In the genomic region with DNA sequence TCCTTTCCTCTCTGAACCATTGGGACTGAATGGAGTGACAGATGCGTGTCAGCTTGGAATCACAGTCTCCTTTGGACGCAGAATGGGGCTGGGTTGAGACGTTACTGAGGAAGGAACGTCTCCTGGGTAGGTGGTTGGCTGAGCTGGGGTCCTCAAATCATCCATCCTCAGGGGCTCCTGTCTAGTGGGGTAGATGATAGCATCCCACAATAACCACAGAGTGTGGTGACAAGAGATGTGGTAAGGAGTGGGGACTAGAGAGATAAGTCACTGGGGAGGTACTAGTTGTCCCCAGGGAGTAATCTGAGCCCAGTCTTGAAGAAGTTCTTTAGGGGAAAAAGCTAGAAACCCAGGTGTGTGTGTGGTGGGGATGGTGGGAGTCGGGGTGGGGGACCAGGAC, we compare ENCODE assay signal across 25 mouse cellular contexts. TPM values are rescaled to one million over a fixed set of nuclear protein-coding genes. Genes with fewer than 3 reads are reported as not detected.
DNase-seq lines count a peak whose midpoint lies in the region; ATAC-seq and TF ChIP-seq lines count a peak whose summit lies in the region.
"Had no signal": no experiment of that assay in that cellular context is flagged by ENCODE, and none has a peak within 500 bp of the region (broad histone marks: within the 10 kb centered on the region; RNA-seq: fewer than 3 reads in every experiment).

No protein-coding gene starts in this region.

- H3K36me3 ChIP-seq in heart, embryonic 10.5 days = no peaks in the 10 kb centered on the region
- H3K36me3 ChIP-seq in heart, adult 2 months (ENCODE audit: control insufficient read depth, insufficient read depth, low read length) = no peaks in the 10 kb centered on the region
- no peaks in the 10 kb centered on the region for H3K36me3 ChIP-seq in MEL (ENCODE audit: control insufficient read depth in 1 of 2, insufficient read depth in 2 of 2, low read length in 2 of 2)
- peaks cover 7% of the 10 kb centered on the region; the same call in 1 of the 2 replicates for H3K36me3 ChIP-seq in liver, embryonic 12.5 days
- no peaks in the 10 kb centered on the region for H3K36me3 ChIP-seq in liver, postnatal 0 days (replicated peaks; ENCODE audit: insufficient read depth, low read length)
- H3K36me3 ChIP-seq in embryonic facial prominence, embryonic 10.5 days (replicated peaks) = no peaks in the 10 kb centered on the region
- H3K36me3 ChIP-seq: hindbrain, embryonic 12.5 days had no signal

- H3K4me3 ChIP-seq in heart, embryonic 10.5 days = no peak overlapping the region
- H3K4me3 ChIP-seq in heart, adult 2 months = no peak overlapping the region
- no peak overlapping the region for H3K4me3 ChIP-seq in MEL (ENCODE audit: control insufficient read depth in 1 of 2, insufficient read depth in 1 of 2, low read depth in 2 of 2, low read length in 2 of 2)
- no peak overlapping the region for H3K4me3 ChIP-seq in liver, embryonic 12.5 days
- no peak overlapping the region for H3K4me3 ChIP-seq in liver, postnatal 0 days (ENCODE audit: low read depth, low read length)
- H3K4me3 ChIP-seq in embryonic facial prominence, embryonic 10.5 days = no peak overlapping the region
- H3K4me3 ChIP-seq: forebrain, embryonic 13.5 days; gastrocnemius, adult 2 months; hindbrain, embryonic 12.5 days had no signal

- H3K9me3 ChIP-seq in heart, embryonic 10.5 days = no peaks in the 10 kb centered on the region
- H3K9me3 ChIP-seq in MEL (replicated peaks; ENCODE audit: insufficient read depth, low read length) = no peaks in the 10 kb centered on the region
- H3K9me3 ChIP-seq in liver, embryonic 12.5 days (replicated peaks) = no peaks in the 10 kb centered on the region
- no peaks in the 10 kb centered on the region for H3K9me3 ChIP-seq in liver, postnatal 0 days (ENCODE audit: low read length)
- no peaks in the 10 kb centered on the region for H3K9me3 ChIP-seq in embryonic facial prominence, embryonic 10.5 days
- H3K9me3 ChIP-seq: forebrain, embryonic 13.5 days; hindbrain, embryonic 12.5 days had no signal

- DNase-seq in heart, embryonic 10.5 days (ENCODE audit: low spot score) = no peak
- DNase-seq in heart, adult 2 months = no peak
- peak; percentile 60 for DNase-seq in MEL (ENCODE audit: low read depth, low spot score)
- peak; percentile 14 for DNase-seq in liver, postnatal 0 days
- DNase-seq in gastrocnemius, adult 18-20 months (ENCODE audit: low spot score) = no peak
- DNase-seq in left cerebral cortex, adult 9 months (ENCODE audit: low spot score in 2 of 2) = no peak
- DNase-seq in embryonic facial prominence, embryonic 10.5 days (ENCODE audit: low spot score) = no peak
- DNase-seq: adrenal gland, adult 8-10 months; cerebellum, adult 9-10 months; gastrocnemius, adult 2 months; heart, postnatal 36 days; kidney, adult 9 months; kidney, postnatal 10 days; layer of hippocampus, adult 9-11 months; lung, embryonic 14.5 days; lung, postnatal 14 days; spleen, adult 18-20 months; thymus, postnatal 14 days had no signal

- WGBS in heart, embryonic 10.5 days = 73% methylated on average over 5 of the region's 5 CpGs
- WGBS in heart, adult 2 months = 80% methylated on average over 5 of the region's 5 CpGs
- 23% methylated on average over 5 of the region's 5 CpGs for WGBS in liver, embryonic 12.5 days (ENCODE audit: insufficient replicate concordance)
- 52% methylated on average over 5 of the region's 5 CpGs for WGBS in liver, postnatal 0 days (ENCODE audit: insufficient replicate concordance)
- WGBS in embryonic facial prominence, embryonic 10.5 days = 85% methylated on average over 5 of the region's 5 CpGs

- TF ChIP-seq CTCF in heart, adult 2 months (IDR thresholded peaks at IDR 0.05) = no peak
- no peak for TF ChIP-seq CTCF in MEL (IDR thresholded peaks at IDR 0.05 in 2 of 3, conservative IDR thresholded peaks at IDR 0.05 in 1 of 3; ENCODE audit: control insufficient read depth in 1 of 3, insufficient read depth in 1 of 3, low read depth in 2 of 3, low read length in 3 of 3, poor library complexity in 1 of 3, severe bottlenecking in 1 of 3)
- no peak for TF ChIP-seq CTCF in liver, postnatal 0 days (IDR thresholded peaks at IDR 0.05; ENCODE audit: low read depth)

- no peak overlapping the region for H3K9ac ChIP-seq in heart, adult 2 months (ENCODE audit: low read depth, low read length)
- no peak overlapping the region for H3K9ac ChIP-seq in MEL (ENCODE audit: control insufficient read depth, low read depth, low read length, poor library complexity, severe bottlenecking)
- H3K9ac ChIP-seq in liver, embryonic 12.5 days = peak overlapping the region; percentile 61
- H3K9ac ChIP-seq in liver, postnatal 0 days (replicated peaks) = peak overlapping the region; percentile 43
- H3K9ac ChIP-seq: forebrain, embryonic 13.5 days; hindbrain, embryonic 12.5 days; lung, embryonic 14.5 days had no signal

- H3K4me2 ChIP-seq in liver, embryonic 12.5 days = peak overlapping the region; percentile 34
- peak overlapping the region; percentile 35; the same call in 1 of the 2 replicates for H3K4me2 ChIP-seq in liver, postnatal 0 days (ENCODE audit: low read depth, low read length)
- H3K4me2 ChIP-seq: forebrain, embryonic 13.5 days; hindbrain, embryonic 12.5 days; lung, embryonic 14.5 days; midbrain, embryonic 11.5 days had no signal

- H3K27me3 ChIP-seq in heart, embryonic 10.5 days (ENCODE audit: insufficient read depth, poor library complexity, severe bottlenecking) = peaks cover 24% of the 10 kb centered on the region; the same call in 1 of the 2 replicates
- no peaks in the 10 kb centered on the region for H3K27me3 ChIP-seq in heart, adult 2 months (ENCODE audit: control insufficient read depth, insufficient read depth, low read length)
- H3K27me3 ChIP-seq in MEL (ENCODE audit: control insufficient read depth in 1 of 2, insufficient read depth in 2 of 2, low read length in 2 of 2) = peaks cover 1 to 21% of the 10 kb centered on the region in 2 experiments; a peak in 3 of 4 replicates
- peaks cover 28% of the 10 kb centered on the region for H3K27me3 ChIP-seq in liver, embryonic 12.5 days (replicated peaks)
- peaks cover 6% of the 10 kb centered on the region for H3K27me3 ChIP-seq in liver, postnatal 0 days (ENCODE audit: insufficient read depth, low read length)
- peaks cover 24% of the 10 kb centered on the region for H3K27me3 ChIP-seq in embryonic facial prominence, embryonic 10.5 days (replicated peaks; ENCODE audit: low read depth, poor library complexity, severe bottlenecking)
- H3K27me3 ChIP-seq: forebrain, embryonic 13.5 days had no signal

- TF ChIP-seq EP300 in heart, adult 2 months (IDR thresholded peaks at IDR 0.05; ENCODE audit: insufficient read depth, low read depth, low read length) = no peak
- peak in 1 of 2 experiments; percentile 64; a peak in 2 of 4 replicates for TF ChIP-seq EP300 in MEL (IDR thresholded peaks at IDR 0.05; ENCODE audit: low read depth in 1 of 2, low read length in 2 of 2)
- TF ChIP-seq EP300 in liver, postnatal 0 days (IDR thresholded peaks at IDR 0.05; ENCODE audit: low read depth) = peak; percentile 87

- TF ChIP-seq RAD21 in MEL (IDR thresholded peaks at IDR 0.05; ENCODE audit: low read depth, low read length) = no peak

- no peak for ATAC-seq in liver, embryonic 12.5 days
- ATAC-seq in liver, postnatal 0 days = no peak
- ATAC-seq: forebrain, embryonic 13.5 days; intestine, embryonic 16.5 days; midbrain, embryonic 16.5 days had no signal

- H3K79me2 ChIP-seq in heart, adult 2 months (replicated peaks; ENCODE audit: control insufficient read depth, insufficient read depth, low read length) = no peaks in the 10 kb centered on the region
- no peaks in the 10 kb centered on the region for H3K79me2 ChIP-seq in MEL (ENCODE audit: control insufficient read depth, insufficient read depth, low read length, poor library complexity)

- intact Hi-C loops in heart, adult 2 months (cut with DNase I) = no loop called here

- H3K4me1 ChIP-seq in heart, embryonic 10.5 days = peaks cover 25% of the 10 kb centered on the region
- no peaks in the 10 kb centered on the region for H3K4me1 ChIP-seq in heart, adult 2 months (ENCODE audit: control insufficient read depth, insufficient read depth, low read length)
- H3K4me1 ChIP-seq in MEL (ENCODE audit: control insufficient read depth in 1 of 2, insufficient read depth in 2 of 2, low read length in 2 of 2) = peaks cover 0 to 5% of the 10 kb centered on the region in 2 experiments; a peak in 1 of 4 replicates
- peaks cover 83% of the 10 kb centered on the region for H3K4me1 ChIP-seq in liver, embryonic 12.5 days
- H3K4me1 ChIP-seq in liver, postnatal 0 days (ENCODE audit: insufficient read depth) = peaks cover 41% of the 10 kb centered on the region
- peaks cover 9% of the 10 kb centered on the region for H3K4me1 ChIP-seq in embryonic facial prominence, embryonic 10.5 days
- H3K4me1 ChIP-seq: forebrain, embryonic 13.5 days had no signal

- TF ChIP-seq POLR2A in heart, adult 2 months (IDR thresholded peaks at IDR 0.05; ENCODE audit: insufficient read depth, low read depth, low read length) = no peak
- TF ChIP-seq POLR2A in MEL (IDR thresholded peaks at IDR 0.05; ENCODE audit: control insufficient read depth in 1 of 2, insufficient read depth in 1 of 2, low read depth in 1 of 2, low read length in 2 of 2, poor library complexity in 1 of 2) = no peak

- peak overlapping the region; percentile 22; the same call in 1 of the 2 replicates for H3K27ac ChIP-seq in heart, embryonic 10.5 days
- H3K27ac ChIP-seq in heart, adult 2 months = no peak overlapping the region
- no peak overlapping the region for H3K27ac ChIP-seq in MEL (ENCODE audit: control insufficient read depth, low read depth, low read length)
- H3K27ac ChIP-seq in liver, embryonic 12.5 days = peak overlapping the region; percentile 79
- H3K27ac ChIP-seq in liver, postnatal 0 days (ENCODE audit: low read depth) = peak overlapping the region; percentile 55
- H3K27ac ChIP-seq in embryonic facial prominence, embryonic 10.5 days (replicated peaks) = no peak overlapping the region
- H3K27ac ChIP-seq: forebrain, embryonic 13.5 days; gastrocnemius, adult 2 months; hindbrain, embryonic 12.5 days had no signal

RNA-seq across cellular contexts. Expression of a gene that starts 2.3 kb away (rescaled TPM):
- 88.9 and 128 TPM in 2 replicates for polyA plus RNA-seq in heart, embryonic 10.5 days (2016; fragmentation: Nextera tagmentation; extraction: Ambion mirVana)
- 10 to 100 TPM in 1 of 2 experiments, under 1 TPM in 1; 0.42 to 10.3 TPM for total RNA-seq in heart, adult 2 months (2021)
- 0.91 and 4.4 TPM in 2 replicates for polyA plus RNA-seq in heart, adult 2 months (2012; rRNA removed)
- 0.23 and 0.36 TPM in 2 replicates for total RNA-seq in MEL (2012; rRNA removed)
- polyA plus RNA-seq in MEL (2012; ENCODE audit: insufficient read depth in 1 of 2, insufficient read length in 2 of 2, low read depth in 1 of 2, low replicate concordance in 2 of 2, missing spikeins in 1 of 2) = under 1 TPM in 1 of 2 experiments, not detected in 1; 0.35 TPM
- polyA plus RNA-seq in liver, embryonic 12.5 days (2016; fragmentation: Nextera tagmentation; extraction: Ambion mirVana) = 913 and 972 TPM in 2 replicates
- polyA plus RNA-seq in liver, postnatal 0 days (2015; fragmentation: Nextera tagmentation; extraction: Ambion mirVana) = 311 and 329 TPM in 2 replicates
- under 1 TPM in 1 of 2 experiments, not detected in 1; 0.07 TPM for total RNA-seq in gastrocnemius, adult 18-20 months (2021)
- 29.7 and 33.8 TPM in 2 replicates for polyA plus RNA-seq in embryonic facial prominence, embryonic 10.5 days (2016; fragmentation: Nextera tagmentation; extraction: Ambion mirVana)
- polyA plus RNA-seq: urinary bladder, adult 2 months had no signal

RNA-seq across cellular contexts. Expression of a gene that starts 24.9 kb away (rescaled TPM):
- polyA plus RNA-seq in heart, embryonic 10.5 days (2016; fragmentation: Nextera tagmentation; extraction: Ambion mirVana) = 0.74 and 1.8 TPM in 2 replicates
- total RNA-seq in heart, adult 2 months (2021) = under 1 TPM in 1 of 2 experiments, not detected in 1; 0.66 TPM
- 0.23 and 0.32 TPM in 2 replicates for polyA plus RNA-seq in heart, adult 2 months (2012; rRNA removed)
- total RNA-seq in MEL (2012; rRNA removed) = 0.39 and 0.42 TPM in 2 replicates
- polyA plus RNA-seq in MEL (2012; ENCODE audit: insufficient read depth in 1 of 2, insufficient read length in 2 of 2, low read depth in 1 of 2, low replicate concordance in 2 of 2, missing spikeins in 1 of 2) = 1 to 10 TPM in 1 of 2 experiments, not detected in 1; 2.1 TPM
- 1.9 and 2.1 TPM in 2 replicates for polyA plus RNA-seq in liver, embryonic 12.5 days (2016; fragmentation: Nextera tagmentation; extraction: Ambion mirVana)
- polyA plus RNA-seq in liver, postnatal 0 days (2015; fragmentation: Nextera tagmentation; extraction: Ambion mirVana) = 1.8 and 2.4 TPM in 2 replicates
- not detected for total RNA-seq in gastrocnemius, adult 18-20 months (2021)
- polyA plus RNA-seq in embryonic facial prominence, embryonic 10.5 days (2016; fragmentation: Nextera tagmentation; extraction: Ambion mirVana) = 10.0 and 11.9 TPM in 2 replicates
- total RNA-seq: gastrocnemius, adult 2 months had no signal

RNA-seq across cellular contexts. Expression of a gene that starts 39.4 kb away (rescaled TPM):
- polyA plus RNA-seq in heart, embryonic 10.5 days (2016; fragmentation: Nextera tagmentation; extraction: Ambion mirVana) = 313 and 314 TPM in 2 replicates
- 100 to 1,000 TPM; 196 to 213 TPM for total RNA-seq in heart, adult 2 months (2021)
- polyA plus RNA-seq in heart, adult 2 months (2012; rRNA removed) = 307 and 331 TPM in 2 replicates
- 174 and 183 TPM in 2 replicates for total RNA-seq in MEL (2012; rRNA removed)
- 100 to 1,000 TPM in 1 of 2 experiments, not detected in 1; 325 TPM for polyA plus RNA-seq in MEL (2012; ENCODE audit: insufficient read depth in 1 of 2, insufficient read length in 2 of 2, low read depth in 1 of 2, low replicate concordance in 2 of 2, missing spikeins in 1 of 2)
- polyA plus RNA-seq in liver, embryonic 12.5 days (2016; fragmentation: Nextera tagmentation; extraction: Ambion mirVana) = 365 and 367 TPM in 2 replicates
- polyA plus RNA-seq in liver, postnatal 0 days (2015; fragmentation: Nextera tagmentation; extraction: Ambion mirVana) = 510 and 522 TPM in 2 replicates
- total RNA-seq in gastrocnemius, adult 18-20 months (2021) = 10 to 100 TPM; 61.2 to 62.0 TPM
- polyA plus RNA-seq in embryonic facial prominence, embryonic 10.5 days (2016; fragmentation: Nextera tagmentation; extraction: Ambion mirVana) = 229 and 241 TPM in 2 replicates

RNA-seq across cellular contexts. Expression of a gene that starts 48.8 kb away (rescaled TPM):
- polyA plus RNA-seq in heart, embryonic 10.5 days (2016; fragmentation: Nextera tagmentation; extraction: Ambion mirVana) = 60.4 and 75.4 TPM in 2 replicates
- total RNA-seq in heart, adult 2 months (2021) = 10 to 100 TPM; 52.5 to 59.4 TPM
- polyA plus RNA-seq in heart, adult 2 months (2012; rRNA removed) = 14.9 and 22.1 TPM in 2 replicates
- 151 and 189 TPM in 2 replicates for total RNA-seq in MEL (2012; rRNA removed)
- 100 to 1,000 TPM in 1 of 2 experiments, 10 to 100 TPM in 1; 76.5 to 145 TPM for polyA plus RNA-seq in MEL (2012; ENCODE audit: insufficient read depth in 1 of 2, insufficient read length in 2 of 2, low read depth in 1 of 2, low replicate concordance in 2 of 2, missing spikeins in 1 of 2)
- 97.2 and 98.8 TPM in 2 replicates for polyA plus RNA-seq in liver, embryonic 12.5 days (2016; fragmentation: Nextera tagmentation; extraction: Ambion mirVana)
- polyA plus RNA-seq in liver, postnatal 0 days (2015; fragmentation: Nextera tagmentation; extraction: Ambion mirVana) = 32.4 and 32.5 TPM in 2 replicates
- total RNA-seq in gastrocnemius, adult 18-20 months (2021) = 10 to 100 TPM; 35.4 to 42.6 TPM
- 94.2 and 96.3 TPM in 2 replicates for polyA plus RNA-seq in embryonic facial prominence, embryonic 10.5 days (2016; fragmentation: Nextera tagmentation; extraction: Ambion mirVana)

Comparison
In these comparisons a context has a peak if more than half of its experiments do, and no peak if none do; other contexts are left out.
1. H3K27ac ChIP-seq: peak in heart, embryonic 10.5 days (single experiment), liver, embryonic 12.5 days (single experiment) and liver, postnatal 0 days (single experiment); none in heart, adult 2 months (single experiment), MEL (single experiment) and embryonic facial prominence, embryonic 10.5 days (single experiment).
2. DNase-seq: peak in MEL (single experiment) and liver, postnatal 0 days (single experiment); none in heart, embryonic 10.5 days (single experiment), heart, adult 2 months (0 of 2), gastrocnemius, adult 18-20 months (single experiment), left cerebral cortex, adult 9 months (0 of 2) and embryonic facial prominence, embryonic 10.5 days (single experiment).
3. H3K9ac ChIP-seq: peak in liver, embryonic 12.5 days (single experiment) and liver, postnatal 0 days (single experiment); none in heart, adult 2 months (single experiment) and MEL (single experiment).